Mouse (Mus musculus): ENCODE results near the gene Trp53bp1.

Gene Trp53bp1

DNA sequence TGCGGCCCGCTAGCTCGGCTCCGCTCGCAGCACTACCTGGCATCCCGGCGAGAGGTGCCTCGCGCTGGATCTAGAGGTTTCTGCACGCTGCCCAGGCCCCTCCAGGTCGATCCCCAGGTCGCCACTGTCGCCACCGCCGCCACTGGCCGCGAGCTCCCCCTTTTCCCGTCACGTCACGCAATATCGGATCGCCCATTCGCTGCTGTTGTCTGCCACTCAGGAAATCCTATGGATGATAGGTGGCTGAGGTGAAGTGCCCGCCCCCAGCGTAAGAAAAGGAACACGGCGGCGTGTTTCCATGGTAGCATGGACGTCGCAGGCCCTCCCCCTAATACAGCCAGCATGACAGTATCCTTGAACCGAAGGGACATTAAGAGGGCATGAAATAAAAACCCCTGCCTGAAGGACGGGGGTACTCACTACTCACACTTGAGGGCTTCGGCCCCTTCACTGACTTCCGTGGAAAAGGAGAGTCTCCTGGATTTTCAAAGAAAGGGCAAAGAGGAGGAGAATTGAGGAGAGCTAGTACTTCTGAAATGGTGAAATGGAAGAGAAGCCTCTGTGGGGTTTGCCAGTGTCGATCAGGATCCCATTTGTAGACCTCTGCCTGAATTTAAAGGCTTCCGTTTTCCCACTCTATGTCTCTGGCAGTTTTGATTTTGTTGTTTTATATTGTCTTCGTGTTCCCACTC is at the start of gene Trp53bp1:
TSS of gene Trp53bp1 (minus strand) at position 172 of the 692 bp plus-strand sequence.
- DNase-seq, result peak; percentile 94

DNA sequence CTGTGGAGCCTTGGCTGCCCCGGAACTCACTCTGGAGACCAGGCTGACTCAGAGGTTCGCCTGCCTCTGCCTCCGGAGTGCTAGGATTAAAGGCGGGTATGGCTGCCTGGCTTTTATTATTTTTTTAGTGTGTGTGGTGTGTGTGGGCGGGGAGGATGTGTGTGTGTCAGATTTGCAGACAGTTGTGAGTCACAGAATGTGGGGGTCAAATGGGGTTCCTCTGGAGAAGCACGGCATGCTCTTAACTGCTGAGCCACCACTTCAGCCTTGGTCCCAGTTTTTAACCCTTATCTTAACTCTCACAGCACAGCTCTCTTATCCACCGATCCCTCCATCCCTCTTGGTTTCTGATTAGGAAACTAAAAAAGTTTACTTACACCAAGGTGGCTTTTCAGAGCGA is 45.1 kb upstream of the Trp53bp1 start:
- DNase-seq, result no peak

DNA sequence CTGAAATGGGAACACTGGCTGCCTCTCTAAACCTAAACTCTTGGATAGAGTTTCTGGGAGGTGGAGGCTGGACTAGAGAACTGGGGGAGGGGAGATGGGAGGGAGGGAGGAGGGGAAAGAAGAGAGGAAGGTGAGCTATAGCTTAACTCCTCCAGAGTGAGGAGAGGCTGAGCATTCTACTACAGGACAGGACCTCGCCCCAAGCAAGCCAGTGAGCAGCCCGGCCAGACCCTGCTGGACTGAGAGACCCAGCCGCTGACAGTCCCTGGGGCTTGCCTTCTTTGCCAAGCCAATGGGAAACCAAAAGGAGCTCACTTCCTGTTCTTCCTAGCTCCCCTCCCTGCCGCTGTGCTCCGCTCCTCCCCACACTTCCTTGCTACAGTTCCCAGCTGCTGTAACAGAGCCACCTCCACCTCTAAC is 37.8 kb upstream of the Trp53bp1 start:
- DNase-seq, result no peak

DNA sequence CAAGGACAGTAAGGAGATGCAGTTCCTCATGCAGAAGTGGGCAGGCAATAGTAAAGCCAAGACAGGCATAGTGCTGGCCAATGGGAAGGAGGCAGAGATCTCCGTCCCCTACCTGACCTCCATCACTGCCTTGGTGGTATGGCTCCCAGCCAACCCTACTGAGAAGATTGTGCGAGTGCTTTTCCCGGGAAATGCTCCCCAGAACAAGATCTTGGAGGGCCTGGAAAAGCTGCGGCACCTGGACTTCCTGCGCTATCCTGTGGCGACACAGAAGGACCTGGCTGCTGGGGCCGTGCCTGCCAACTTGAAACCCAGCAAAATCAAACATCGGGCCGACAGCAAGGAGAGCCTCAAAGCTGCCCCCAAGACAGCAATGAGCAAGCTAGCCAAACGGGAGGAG is 28.8 kb upstream of the Trp53bp1 start:
- DNase-seq, result no peak

GRCm38 (mm10) chr2:121299471-121299870 is 28.3 kb upstream of the Trp53bp1 start:
- DNase-seq, result no peak

- no peak for DNase-seq
These were observed 26.9 kb upstream of the Trp53bp1 start for GRCm38 (mm10) chr2:121298131-121298530.

GRCm38 (mm10) chr2:121297701-121298100 is 26.5 kb upstream of the Trp53bp1 start:
- no peak for DNase-seq

- no peak for DNase-seq
These were observed 25.6 kb upstream of the Trp53bp1 start for GRCm38 (mm10) chr2:121296754-121297231.

- peak; percentile 39 for DNase-seq
These were observed 24.7 kb upstream of the Trp53bp1 start for GRCm38 (mm10) chr2:121295608-121296571.

DNA sequence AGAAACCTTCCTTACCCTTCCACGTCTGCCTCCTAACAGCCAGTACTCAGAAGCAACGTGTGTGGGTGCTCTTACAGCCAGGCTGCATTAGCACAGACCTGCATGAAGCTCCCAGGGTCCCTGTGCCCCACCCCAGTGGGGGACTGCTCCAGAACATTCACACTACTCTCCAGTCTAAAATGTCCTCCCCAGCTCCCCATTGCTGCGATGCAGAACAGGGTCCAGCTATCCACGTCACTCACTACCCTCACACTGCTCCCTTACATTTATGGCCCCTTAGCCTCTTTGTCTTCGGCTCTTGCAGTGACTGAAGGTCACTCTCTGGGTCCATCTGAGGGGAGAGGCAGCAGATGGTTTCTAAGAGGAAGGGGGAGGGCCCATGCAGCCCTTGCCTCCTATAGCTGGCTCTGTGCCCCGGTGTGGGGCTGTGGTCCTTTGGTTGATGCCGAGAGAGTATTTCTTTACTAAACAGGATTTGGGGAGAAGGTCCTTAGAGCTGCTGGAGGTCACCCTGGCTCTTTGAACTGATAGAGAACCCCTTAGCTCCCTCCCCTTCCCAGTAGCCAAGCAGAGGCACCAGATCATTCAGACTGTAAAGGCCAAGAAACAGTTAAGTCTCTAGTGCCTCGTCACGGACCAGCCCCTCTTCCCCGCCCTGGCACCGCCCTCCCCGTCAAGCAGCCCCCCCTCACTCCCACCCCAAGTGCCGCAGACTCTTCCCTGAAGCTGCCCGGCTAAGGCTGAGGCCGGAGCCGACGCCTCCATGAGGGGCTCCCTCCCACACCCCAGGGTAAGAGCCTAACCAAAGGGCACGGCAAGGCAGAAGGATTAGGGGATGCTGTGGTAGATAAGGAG is 23.8 kb upstream of the Trp53bp1 start:
- DNase-seq, result no peak

DNA sequence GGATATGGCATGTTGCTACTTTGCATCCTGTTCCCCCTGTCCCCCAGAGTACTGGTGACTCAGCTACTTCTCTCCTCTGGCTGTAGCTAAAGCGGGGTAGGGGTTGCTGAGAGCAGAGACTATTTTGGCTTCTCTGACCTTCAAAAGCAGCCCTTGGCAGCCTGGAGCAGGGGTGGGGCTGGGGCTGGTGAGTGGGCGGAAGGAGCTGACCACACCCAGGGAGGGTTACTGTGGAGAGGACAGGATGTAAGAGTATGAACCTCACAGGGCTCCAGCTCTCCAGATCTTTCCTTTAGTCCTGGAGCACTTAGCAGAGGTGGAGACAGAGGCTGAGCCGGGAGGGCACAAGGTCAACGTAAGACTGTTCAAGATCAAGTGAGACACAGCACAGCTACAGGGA is 23.0 kb upstream of the Trp53bp1 start:
- DNase-seq, result no peak

DNA sequence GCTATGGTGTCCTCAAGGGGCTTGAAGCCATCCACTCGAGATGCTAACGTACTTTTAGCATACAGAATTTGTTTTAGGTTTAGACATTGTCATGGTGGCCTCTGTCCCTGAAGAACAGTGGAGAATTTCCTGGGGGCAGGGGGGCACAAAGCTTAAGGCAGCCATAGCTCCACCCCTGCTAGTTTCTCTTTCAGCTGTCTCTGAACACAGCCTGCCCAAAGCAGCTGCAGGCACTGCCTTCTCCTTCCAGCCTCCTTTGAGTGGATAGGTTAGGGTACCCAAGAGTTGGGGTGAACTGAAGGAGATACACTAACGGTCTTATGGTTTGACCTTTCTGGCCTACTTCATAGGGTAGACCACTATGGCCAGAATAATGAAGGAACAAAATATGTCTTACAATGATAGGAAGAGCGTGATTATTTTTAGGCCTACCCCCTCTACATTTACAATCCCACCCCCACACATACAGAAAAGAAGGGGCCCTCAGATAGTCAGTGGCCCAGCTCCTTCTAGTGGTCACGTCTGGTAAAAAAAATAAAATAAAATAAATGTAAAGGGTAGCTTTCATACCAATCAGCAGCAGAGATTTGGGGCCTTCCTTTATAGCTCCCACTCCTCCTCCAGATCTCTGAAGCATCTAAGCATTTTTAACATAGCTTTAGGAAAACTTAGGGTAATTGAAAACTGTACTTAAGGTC is 21.3 kb upstream of the Trp53bp1 start:
- DNase-seq, result no peak

- DNase-seq, result peak; percentile 23
These were observed 18.7 kb upstream of the Trp53bp1 start for GRCm38 (mm10) chr2:121289730-121290540.

GRCm38 (mm10) chr2:121288901-121289729 is 17.9 kb upstream of the Trp53bp1 start, which contains the start of gene Map1a:
Gene Map1a, plus strand, starts transcription at chr2:121289600.
- peak; percentile 83 for DNase-seq

- no peak for DNase-seq
These were observed 16.6 kb upstream of the Trp53bp1 start for GRCm38 (mm10) chr2:121287850-121288249.

DNA sequence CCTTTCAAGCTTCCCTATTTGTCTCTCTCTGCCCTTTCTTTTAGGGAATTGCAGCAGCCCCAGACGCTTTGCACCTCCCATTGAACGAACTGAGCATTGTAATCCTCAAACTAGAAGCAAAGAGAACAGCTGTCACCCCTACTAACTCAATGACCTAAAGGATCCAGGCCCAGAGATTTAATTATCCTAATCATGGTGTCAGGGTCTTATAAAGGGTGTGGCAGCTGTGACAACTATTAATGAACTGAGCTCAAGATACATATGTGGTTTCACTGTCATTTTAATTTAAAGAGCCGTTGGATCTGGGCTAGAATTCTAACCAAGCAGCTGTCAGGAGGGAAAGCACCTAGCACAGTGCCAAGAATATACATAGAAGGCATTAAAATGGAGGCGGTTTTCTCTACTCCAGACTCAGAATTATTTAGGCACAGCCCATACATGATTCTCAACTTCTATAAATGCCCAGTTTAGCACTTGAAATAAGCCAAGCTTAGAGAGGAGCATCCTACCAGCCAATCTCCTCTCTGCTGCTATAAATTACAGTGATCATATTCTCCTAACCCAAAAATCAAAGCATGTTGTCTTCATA is 815 bp upstream of the Trp53bp1 start:
- DNase-seq, result no peak

GRCm38 (mm10) chr2:121270521-121271235 is 529 bp downstream of the Trp53bp1 start:
- peak; percentile 1 for DNase-seq

GRCm38 (mm10) chr2:121268446-121268845 is 2.8 kb downstream of the Trp53bp1 start:
- DNase-seq, result no peak

DNA sequence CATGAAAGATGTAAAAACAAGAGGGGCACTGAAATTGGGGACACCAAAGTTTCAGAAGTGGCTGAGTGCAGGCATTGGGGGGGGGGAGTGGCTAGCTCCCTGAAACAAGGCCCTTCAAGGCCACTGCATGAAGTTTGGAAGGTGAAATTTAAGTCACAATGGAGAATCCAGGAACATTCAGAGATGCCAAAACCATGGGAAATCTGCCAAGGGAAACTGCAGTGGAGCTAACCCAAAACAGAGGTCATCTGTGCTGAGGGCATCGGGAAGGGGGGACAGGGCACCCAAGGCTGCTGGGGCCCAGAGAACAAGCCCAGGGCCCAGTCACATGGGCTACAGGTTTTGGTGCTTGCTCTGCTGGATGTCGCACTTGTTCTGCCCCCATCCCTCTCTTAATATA is 21.4 kb downstream of the Trp53bp1 start:
- DNase-seq, result no peak

Data from thymus, postnatal 25 days (tissue).